Mouse (Mus musculus) forebrain, embryonic 14.5 days (tissue): Measurements from ENCODE around the gene Tex47. TPM values are rescaled to one million over a fixed set of nuclear protein-coding genes. Genes with fewer than 3 reads are reported as not detected.

ENCODE experiments used
- ATAC-seq: fragments of 200-750 bp; cut with Nextera tagmentation; 2 replicates; pipeline ENCODE4 v1.8.0; 2017; ENCODE audit warnings: mild to moderate bottlenecking, moderate library complexity
- DNase-seq: peaks from one replicate; pipeline ENCODE4 v3.0.0-alpha.2; 2015; ENCODE audit warnings: low spot score
- H3K27ac ChIP-seq: fragments of 300-500 bp; sonication (generic); 2 replicates; pipeline ENCODE4 v1.5.1; 2014; ENCODE audit warnings: low read depth, mild to moderate bottlenecking, control low read depth, low read length, moderate library complexity
- H3K27me3 ChIP-seq: fragments of 300-500 bp; sonication (generic); replicated peaks from 2 replicates; pipeline ENCODE4 v1.6.1; 2014; ENCODE audit warnings: low read length, control low read depth, mixed read lengths; ENCODE audit not compliant: control insufficient read depth, insufficient read depth
- H3K36me3 ChIP-seq: fragments of 300-500 bp; sonication (generic); 2 replicates; pipeline ENCODE4 v1.6.1; 2014; ENCODE audit warnings: low read length, control low read depth; ENCODE audit not compliant: control insufficient read depth, insufficient read depth
- H3K4me1 ChIP-seq: fragments of 300-500 bp; sonication (generic); 2 replicates; pipeline ENCODE4 v1.6.1; 2014; ENCODE audit warnings: antibody characterized with exemption, low read length, control low read depth; ENCODE audit not compliant: control insufficient read depth, insufficient read depth
- H3K4me2 ChIP-seq: fragments of 300-500 bp; sonication (generic); 2 replicates; pipeline ENCODE4 v1.6.1; 2014; ENCODE audit warnings: mild to moderate bottlenecking, control low read depth, low read length
- H3K4me3 ChIP-seq: fragments of 300-500 bp; sonication (generic); 2 replicates; pipeline ENCODE4 v1.5.1; 2014; ENCODE audit warnings: low read depth, low read length, control low read depth
- H3K9ac ChIP-seq: fragments of 300-500 bp; sonication (generic); 2 replicates; pipeline ENCODE4 v1.6.1; 2014; ENCODE audit warnings: mild to moderate bottlenecking, low read length, control low read depth, moderate library complexity
- H3K9me3 ChIP-seq: fragments of 300-500 bp; sonication (generic); replicated peaks from 2 replicates; pipeline ENCODE4 v1.6.1; 2016; ENCODE audit warnings: low read length, control low read depth, mixed read lengths; ENCODE audit not compliant: control insufficient read depth
- WGBS: fragments of 180-500 bp; shearing (Covaris S2); extraction: QIAGEN DNeasy Blood & Tissue Kit; methylation state at CpG from one replicate; pipeline ENCODE4 v1.1.7; 2014; 5-methylcytosine and 5-hydroxymethylcytosine counted together
- polyA plus RNA-seq: library from polyadenylated mRNA; unstranded; fragments of >200 nt; fragmentation: Nextera tagmentation; extraction: Ambion mirVana; gene quantifications from 2 replicates; pipeline ENCODE4 v1.2.1, GENCODE M21; 2014

Gene Tex47
- 0.05 and 0.51 TPM in 2 replicates for polyA plus RNA-seq

DNA sequence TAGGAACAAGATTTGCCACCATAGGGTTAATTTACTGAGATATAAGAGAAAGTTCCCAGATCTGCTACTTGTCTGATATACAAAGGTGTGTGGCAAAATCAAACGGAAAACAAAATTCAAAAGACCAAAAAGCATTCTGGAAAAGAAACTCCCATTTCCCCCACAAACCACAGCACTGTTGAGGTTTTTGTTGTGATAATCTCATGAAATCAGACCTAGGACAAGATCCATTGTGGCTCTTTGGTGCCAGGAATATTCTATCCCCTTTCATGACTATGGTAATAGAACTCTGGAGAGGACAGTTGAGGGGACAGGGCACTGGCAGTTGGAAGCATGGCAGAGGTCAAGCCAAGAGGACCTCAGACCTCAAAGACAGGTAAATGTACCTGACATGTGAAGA lies at the start of gene Tex47:
Gene Tex47, plus strand, starts transcription at position 301 of the 400 bp plus-strand sequence.
- Histone ChIP-seq H3K27me3 (no peaks in the 10 kb centered on the region), H3K4me3 (no peak within 1 kb of the TSS), H3K9me3 (no peaks in the 10 kb centered on the region), H3K27ac (no peak within 1 kb of the TSS), H3K4me1 (no peaks in the 10 kb centered on the region), H3K4me2 (no peak within 1 kb of the TSS), H3K9ac (no peak within 1 kb of the TSS), H3K36me3 (no peaks in the 10 kb centered on the region)
- DNase-seq (no peak), ATAC-seq (no peak)
- WGBS = 85% methylated on average over 1 of the region's 1 CpGs

DNA sequence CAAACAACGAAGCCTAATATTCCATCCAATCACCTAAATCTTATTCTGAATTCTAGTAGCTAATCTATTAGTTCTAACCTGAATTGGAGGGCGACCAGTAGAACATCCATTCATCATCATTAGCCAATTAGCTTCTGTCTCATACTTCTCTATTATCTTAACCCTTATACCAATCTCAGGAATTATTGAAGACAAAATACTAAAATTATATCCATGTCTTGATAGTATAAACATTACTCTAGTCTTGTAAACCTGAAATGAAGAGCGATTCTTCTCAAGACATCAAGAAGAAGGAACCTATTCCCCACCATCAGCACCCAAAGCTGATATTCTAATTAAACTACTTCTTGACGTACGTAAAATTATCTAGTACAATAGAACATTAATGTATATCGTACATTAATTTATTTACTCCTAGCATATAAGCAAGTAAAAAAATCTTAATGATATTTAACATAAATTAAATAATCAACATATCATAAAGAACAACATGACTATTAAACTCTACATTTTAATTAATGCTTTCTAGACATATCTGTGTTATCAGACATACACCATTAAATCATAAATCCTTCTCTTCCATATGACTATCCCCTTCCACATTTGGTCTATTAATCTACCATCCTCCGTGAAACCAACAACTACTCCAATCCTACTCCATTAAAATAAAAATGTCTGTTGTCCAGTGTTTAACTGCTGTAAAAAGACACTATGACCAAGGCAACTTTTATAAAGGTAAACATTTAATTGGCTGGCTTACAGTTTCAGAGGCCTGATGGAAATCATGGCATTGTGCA lies 27.1 kb upstream of the Tex47 start:
- DNase-seq (no peak), ATAC-seq (no peak)
- H3K4me2 ChIP-seq = no peak overlapping the region
- H3K27me3 ChIP-seq = no peaks in the 10 kb centered on the region
- H3K4me1 ChIP-seq = no peaks in the 10 kb centered on the region
- no peak overlapping the region for H3K27ac ChIP-seq
- H3K9ac ChIP-seq = no peak overlapping the region
- no peaks in the 10 kb centered on the region for H3K36me3 ChIP-seq
- H3K9me3 ChIP-seq = no peaks in the 10 kb centered on the region
- no peak overlapping the region for H3K4me3 ChIP-seq
- 91% methylated on average over 7 of the region's 7 CpGs for WGBS

DNA sequence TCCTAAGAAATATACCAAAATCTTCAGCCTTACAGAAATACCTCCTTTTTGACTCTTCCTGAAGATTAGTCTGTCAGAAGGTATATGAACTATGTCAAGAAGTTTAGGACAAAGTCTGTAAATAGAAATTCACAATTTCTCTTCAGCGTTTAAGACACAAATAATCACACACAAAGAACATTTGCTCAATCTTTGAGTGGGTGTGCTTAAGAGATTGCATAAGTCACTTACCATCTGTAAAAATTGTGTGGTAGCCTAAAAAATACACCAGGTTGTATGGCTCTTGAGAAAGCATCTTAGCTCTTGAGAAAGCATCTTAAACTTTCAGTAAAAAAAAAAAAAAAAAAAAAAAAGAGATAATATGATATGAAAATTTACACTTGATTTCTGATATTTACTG lies 19.6 kb upstream of the Tex47 start:
- 95% methylated on average over 1 of the region's 1 CpGs for WGBS

DNA sequence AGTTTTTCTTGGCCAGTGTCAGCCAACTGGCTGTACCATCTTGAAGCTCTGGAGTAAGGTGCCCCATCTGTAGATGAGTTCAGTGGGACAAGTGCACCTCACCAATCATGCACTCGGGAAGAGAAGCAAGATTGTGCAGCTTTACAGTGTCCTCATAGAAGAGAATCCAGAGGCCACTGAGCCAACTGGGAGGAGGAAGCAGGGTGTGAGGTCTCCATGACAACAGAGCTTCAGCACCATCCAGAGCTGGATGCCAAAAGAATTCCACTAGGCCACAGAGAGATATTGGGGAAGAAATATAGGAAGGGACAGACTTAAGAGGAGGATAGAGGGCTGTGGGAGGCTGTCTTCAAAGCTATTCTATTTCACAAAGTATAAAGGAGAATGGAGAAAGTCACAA lies 950 bp upstream of the Tex47 start:
- Histone ChIP-seq H3K27ac (no peak overlapping the region), H3K36me3 (no peaks in the 10 kb centered on the region), H3K4me3 (no peak overlapping the region), H3K9ac (no peak overlapping the region), H3K27me3 (no peaks in the 10 kb centered on the region), H3K4me1 (no peaks in the 10 kb centered on the region), H3K4me2 (no peak overlapping the region), H3K9me3 (no peaks in the 10 kb centered on the region)
- ATAC-seq (no peak), DNase-seq (peak; percentile 5)
- 60% methylated on average over 1 of the region's 1 CpGs for WGBS

More for the DNA sequence above, 19.6 kb upstream of the Tex47 start:
- no peak for ATAC-seq
- no peaks in the 10 kb centered on the region for H3K36me3 ChIP-seq
- no peaks in the 10 kb centered on the region for H3K9me3 ChIP-seq
- H3K27ac ChIP-seq = no peak overlapping the region
- H3K27me3 ChIP-seq = no peaks in the 10 kb centered on the region
- H3K4me3 ChIP-seq = no peak overlapping the region
- no peaks in the 10 kb centered on the region for H3K4me1 ChIP-seq
- H3K9ac ChIP-seq = no peak overlapping the region
- H3K4me2 ChIP-seq = no peak overlapping the region
- no peak for DNase-seq

DNA sequence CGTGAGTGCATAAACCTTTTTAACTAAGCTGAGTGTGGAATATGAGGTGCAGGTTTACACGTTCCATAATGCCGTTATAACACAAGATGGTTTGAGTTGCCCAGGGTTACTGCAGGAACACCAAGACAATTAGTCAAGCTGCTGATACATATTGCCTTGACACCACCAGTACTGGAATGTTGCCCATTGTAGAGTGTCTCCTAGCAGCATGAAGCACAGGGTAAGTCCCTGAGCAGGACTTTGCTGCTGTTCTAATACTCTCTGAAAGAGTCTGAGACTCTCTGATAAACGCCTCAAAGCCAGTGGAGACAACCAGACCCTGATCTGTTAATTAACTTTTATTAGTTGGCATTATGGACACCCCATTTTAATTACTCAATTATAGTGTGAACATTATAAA lies 21.7 kb downstream of the Tex47 start:
- no peak overlapping the region for H3K27ac ChIP-seq
- no peak overlapping the region for H3K9ac ChIP-seq
- no peaks in the 10 kb centered on the region for H3K36me3 ChIP-seq
- 62% methylated on average over 4 of the region's 4 CpGs for whole genome bisulfite sequencing
- no peak overlapping the region for H3K4me3 ChIP-seq
- no peak overlapping the region for H3K4me2 ChIP-seq
- no peaks in the 10 kb centered on the region for H3K4me1 ChIP-seq
- no peak for ATAC-seq
- H3K27me3 ChIP-seq = no peaks in the 10 kb centered on the region
- DNase-seq = peak; percentile 9
- no peaks in the 10 kb centered on the region for H3K9me3 ChIP-seq

DNA sequence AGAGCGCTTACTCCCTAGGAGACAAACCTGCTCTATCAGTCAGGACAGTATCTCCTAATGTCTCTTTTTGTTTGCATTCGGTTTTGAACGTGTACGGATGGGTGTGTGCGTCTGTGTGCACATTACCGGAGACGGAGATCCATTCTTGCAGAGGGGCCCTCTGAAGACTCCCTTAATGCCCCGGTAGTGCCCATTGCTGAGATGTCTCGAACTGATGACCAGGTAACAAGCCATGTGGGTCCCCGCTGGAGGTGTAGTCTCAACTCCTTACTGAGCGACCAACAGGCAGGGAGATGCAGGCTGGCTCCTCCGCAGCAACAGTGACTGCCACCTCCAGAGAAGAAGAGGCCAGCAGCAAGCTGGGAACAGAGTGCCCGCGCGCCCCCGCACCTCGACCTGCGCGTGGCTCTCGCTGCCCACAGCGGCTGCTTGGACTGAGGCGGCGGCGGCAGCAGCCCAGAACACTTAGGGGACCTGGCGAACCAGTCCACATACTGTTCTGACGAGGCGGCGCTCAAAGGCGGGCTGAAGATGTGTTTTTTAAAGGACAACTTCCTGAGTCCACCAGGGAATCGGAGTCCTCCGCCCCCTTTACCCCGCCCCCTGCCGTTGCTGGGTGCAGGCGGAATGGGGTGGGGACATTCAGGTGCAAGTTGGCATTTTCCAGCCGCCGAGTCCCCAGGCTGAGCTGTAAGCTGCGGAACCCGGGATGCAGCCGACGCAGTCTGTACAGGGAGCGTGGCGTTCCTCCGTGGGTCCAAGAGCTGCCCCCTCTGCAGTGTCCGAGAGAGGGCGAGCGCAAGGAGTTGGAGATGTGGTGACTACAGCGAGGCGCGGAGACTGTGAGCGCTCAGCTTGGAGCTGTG lies 40.5 kb downstream of the Tex47 start, which contains the start of gene Zfp804b:
Gene Zfp804b, minus strand, starts transcription at position 612 of the 866 bp plus-strand sequence.
- peak within 1 kb of the TSS; percentile 63 for H3K9ac ChIP-seq
- WGBS = under 1% methylated on average over 50 of the region's 50 CpGs
- H3K4me1 ChIP-seq = no peaks in the 10 kb centered on the region
- peak; percentile 59 for DNase-seq
- H3K36me3 ChIP-seq = no peaks in the 10 kb centered on the region
- H3K9me3 ChIP-seq = no peaks in the 10 kb centered on the region
- no peaks in the 10 kb centered on the region for H3K27me3 ChIP-seq
- H3K4me2 ChIP-seq = peak within 1 kb of the TSS; percentile 96
- H3K27ac ChIP-seq = no peak within 1 kb of the TSS
- peak within 1 kb of the TSS; percentile 51 for H3K4me3 ChIP-seq
- peak; percentile 91 for ATAC-seq

DNA sequence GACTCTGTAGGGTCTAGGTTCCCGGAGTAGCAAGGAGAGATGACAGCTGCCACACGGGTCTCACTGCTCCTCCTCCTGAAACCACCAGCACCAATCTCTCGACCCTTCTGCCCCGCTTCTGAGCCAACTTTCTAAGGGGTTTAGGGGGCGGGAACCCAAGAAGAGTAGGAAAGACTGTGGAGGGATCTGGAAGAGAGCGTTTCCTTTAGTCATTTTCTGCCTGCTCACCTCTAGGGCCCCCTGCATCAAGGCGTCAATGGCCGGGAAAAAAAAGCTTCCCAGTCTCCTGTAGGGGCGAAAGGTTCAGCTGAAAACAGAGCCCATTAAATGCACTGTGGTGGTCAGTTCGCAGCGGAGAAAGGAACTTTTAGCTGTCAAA lies 41.1 kb downstream of the Tex47 start:
- Histone ChIP-seq H3K4me1 (no peaks in the 10 kb centered on the region), H3K4me2 (peak overlapping the region; percentile 96), H3K36me3 (no peaks in the 10 kb centered on the region), H3K9me3 (no peaks in the 10 kb centered on the region), H3K4me3 (peak overlapping the region; percentile 51), H3K27me3 (no peaks in the 10 kb centered on the region), H3K9ac (peak overlapping the region; percentile 63), H3K27ac (no peak overlapping the region)
- 0% methylated on average over 11 of the region's 11 CpGs for WGBS
- ATAC-seq (peak; percentile 55), DNase-seq (no peak)
